Mouse (Mus musculus) brain, embryonic 14.5 days (tissue): Measurements from ENCODE around the gene Sipa1l1.

Experiments
- CTCF ChIP-seq: fragments of 200-500 bp; IDR thresholded peaks from 2 replicates; pipeline ENCODE4 v1.5.1; 2012; ENCODE audit warnings: inconsistent platforms, mild to moderate bottlenecking, moderate library complexity, borderline replicate concordance; ENCODE audit not compliant: insufficient read depth, insufficient read length; ENCODE audit errors: extremely low read depth
- POLR2A ChIP-seq: fragments of 200-500 bp; IDR thresholded peaks from 2 replicates; pipeline ENCODE4 v1.6.1; 2012; ENCODE audit warnings: mild to moderate bottlenecking, inconsistent platforms, borderline replicate concordance; ENCODE audit not compliant: poor library complexity, insufficient read depth, insufficient read length, severe bottlenecking; ENCODE audit errors: extremely low read depth

GRCm38 (mm10) chr12:82489621-82490020 is 320.5 kb downstream of the Sipa1l1 start:
- TF ChIP-seq CTCF (no peak), POLR2A (no peak)
